Mouse (Mus musculus): Measurements from ENCODE around the gene Slc4a4. TPM values are rescaled to one million over a fixed set of nuclear protein-coding genes. Genes with fewer than 3 reads are reported as not detected.

The Slc4a4 gene
- polyA plus RNA-seq, 1 experiment from 2014 or later: 4.8 TPM

GRCm38 (mm10) chr5:89096371-89096770 lies 209.8 kb downstream of the Slc4a4 start:
- Histone ChIP-seq H3K9ac (replicated peaks; ENCODE audit: low read length) (no peak overlapping the region), H3K27ac (replicated peaks; ENCODE audit: low read depth, low read length) (no peak overlapping the region), H3K4me3 (replicated peaks; ENCODE audit: low read depth, low read length) (no peak overlapping the region), H3K36me3 (ENCODE audit: control insufficient read depth, insufficient read depth, low read length) (no peaks in the 10 kb centered on the region), H3K4me2 (ENCODE audit: low read length) (no peak overlapping the region), H3K9me3 (ENCODE audit: control insufficient read depth, low read length) (no peaks in the 10 kb centered on the region), H3K27me3 (ENCODE audit: control insufficient read depth, insufficient read depth, low read length) (no peaks in the 10 kb centered on the region), H3K4me1 (ENCODE audit: control insufficient read depth, insufficient read depth, low read length) (no peaks in the 10 kb centered on the region)
- no peak for DNase-seq
- no peak for ATAC-seq (ENCODE audit: low FRiP score, low TSS enrichment)

GRCm38 (mm10) chr5:89097291-89097690 lies 210.7 kb downstream of the Slc4a4 start:
- WGBS: 88% methylated on average over 3 of the region's 3 CpGs
- Histone ChIP-seq H3K9ac (replicated peaks; ENCODE audit: low read length) (no peak overlapping the region), H3K36me3 (ENCODE audit: control insufficient read depth, insufficient read depth, low read length) (no peaks in the 10 kb centered on the region), H3K27ac (replicated peaks; ENCODE audit: low read depth, low read length) (no peak overlapping the region), H3K4me1 (ENCODE audit: control insufficient read depth, insufficient read depth, low read length) (no peaks in the 10 kb centered on the region), H3K4me2 (ENCODE audit: low read length) (no peak overlapping the region), H3K9me3 (ENCODE audit: control insufficient read depth, low read length) (no peaks in the 10 kb centered on the region), H3K4me3 (replicated peaks; ENCODE audit: low read depth, low read length) (no peak overlapping the region), H3K27me3 (ENCODE audit: control insufficient read depth, insufficient read depth, low read length) (no peaks in the 10 kb centered on the region)
- ATAC-seq (ENCODE audit: low FRiP score, low TSS enrichment): no peak
- DNase-seq: no peak

DNA sequence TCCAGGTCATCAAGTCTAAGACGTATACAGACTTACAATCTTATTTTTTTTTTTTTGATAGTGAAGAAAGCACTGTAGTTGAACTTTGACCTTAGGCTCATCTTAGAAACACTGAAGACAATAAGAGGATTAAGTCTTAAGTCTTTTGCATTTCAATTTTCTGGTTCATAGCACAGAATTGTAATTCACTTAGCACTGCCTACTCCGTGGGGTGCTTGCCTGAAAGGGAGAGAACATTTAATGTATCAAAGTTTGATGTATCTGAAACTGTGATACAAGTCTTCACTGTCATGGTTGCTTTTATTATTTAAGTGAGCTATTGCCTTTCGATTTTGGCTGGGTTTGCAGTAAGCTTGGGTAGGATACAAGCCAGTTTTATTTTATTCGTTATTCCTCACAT lies 211.5 kb downstream of the Slc4a4 start:
- no peak overlapping the region for H3K4me2 ChIP-seq (ENCODE audit: low read length)
- no peak for DNase-seq
- H3K9ac ChIP-seq (replicated peaks; ENCODE audit: low read length): no peak overlapping the region
- H3K9me3 ChIP-seq (ENCODE audit: control insufficient read depth, low read length): no peaks in the 10 kb centered on the region
- H3K4me1 ChIP-seq (ENCODE audit: control insufficient read depth, insufficient read depth, low read length): no peaks in the 10 kb centered on the region
- no peak overlapping the region for H3K4me3 ChIP-seq (replicated peaks; ENCODE audit: low read depth, low read length)
- no peaks in the 10 kb centered on the region for H3K36me3 ChIP-seq (ENCODE audit: control insufficient read depth, insufficient read depth, low read length)
- H3K27me3 ChIP-seq (ENCODE audit: control insufficient read depth, insufficient read depth, low read length): no peaks in the 10 kb centered on the region
- no peak overlapping the region for H3K27ac ChIP-seq (replicated peaks; ENCODE audit: low read depth, low read length)
- ATAC-seq (ENCODE audit: low FRiP score, low TSS enrichment): no peak
- 30% methylated on average over 4 of the region's 4 CpGs for WGBS

- WGBS: 80% methylated on average over 3 of the region's 3 CpGs
- no peak for DNase-seq
- Histone ChIP-seq H3K4me1 (ENCODE audit: control insufficient read depth, insufficient read depth, low read length) (no peaks in the 10 kb centered on the region), H3K9ac (replicated peaks; ENCODE audit: low read length) (no peak overlapping the region), H3K4me2 (ENCODE audit: low read length) (no peak overlapping the region), H3K27me3 (ENCODE audit: control insufficient read depth, insufficient read depth, low read length) (no peaks in the 10 kb centered on the region), H3K27ac (replicated peaks; ENCODE audit: low read depth, low read length) (no peak overlapping the region), H3K9me3 (ENCODE audit: control insufficient read depth, low read length) (no peaks in the 10 kb centered on the region), H3K36me3 (ENCODE audit: control insufficient read depth, insufficient read depth, low read length) (no peaks in the 10 kb centered on the region), H3K4me3 (replicated peaks; ENCODE audit: low read depth, low read length) (no peak overlapping the region)
- ATAC-seq (ENCODE audit: low FRiP score, low TSS enrichment): no peak
These were observed 213.3 kb downstream of the Slc4a4 start for GRCm38 (mm10) chr5:89099886-89100285.

DNA sequence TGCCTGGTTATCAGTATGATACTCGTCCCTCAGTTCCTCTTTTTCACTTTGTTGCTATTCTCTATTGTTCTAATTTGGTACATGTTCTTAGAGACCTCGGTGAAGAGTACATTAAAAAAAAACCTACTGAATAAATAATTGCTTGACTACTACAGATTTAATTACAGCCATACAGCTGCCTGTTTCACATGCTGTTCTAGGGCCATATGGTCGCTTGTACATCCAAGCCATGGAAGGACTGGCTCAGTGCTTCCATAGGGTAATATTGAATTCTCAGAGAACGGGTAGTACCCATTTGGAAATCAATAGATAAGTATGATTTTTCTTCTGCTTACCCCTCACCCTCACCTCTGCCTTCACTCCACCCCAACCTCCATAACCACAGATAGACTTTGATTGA lies 215.9 kb downstream of the Slc4a4 start:
- no peaks in the 10 kb centered on the region for H3K9me3 ChIP-seq (ENCODE audit: control insufficient read depth, low read length)
- WGBS: 76% methylated on average over 4 of the region's 4 CpGs
- ATAC-seq (ENCODE audit: low FRiP score, low TSS enrichment): no peak
- no peak overlapping the region for H3K27ac ChIP-seq (replicated peaks; ENCODE audit: low read depth, low read length)
- no peak overlapping the region for H3K9ac ChIP-seq (replicated peaks; ENCODE audit: low read length)
- H3K4me1 ChIP-seq (ENCODE audit: control insufficient read depth, insufficient read depth, low read length): no peaks in the 10 kb centered on the region
- no peak overlapping the region for H3K4me3 ChIP-seq (replicated peaks; ENCODE audit: low read depth, low read length)
- DNase-seq: no peak
- H3K36me3 ChIP-seq (ENCODE audit: control insufficient read depth, insufficient read depth, low read length): no peaks in the 10 kb centered on the region
- no peaks in the 10 kb centered on the region for H3K27me3 ChIP-seq (ENCODE audit: control insufficient read depth, insufficient read depth, low read length)
- no peak overlapping the region for H3K4me2 ChIP-seq (ENCODE audit: low read length)

GRCm38 (mm10) chr5:89105346-89105745 lies 218.7 kb downstream of the Slc4a4 start:
- H3K9ac ChIP-seq (replicated peaks; ENCODE audit: low read length): no peak overlapping the region
- 63% methylated on average over 9 of the region's 9 CpGs for WGBS

GRCm38 (mm10) chr5:89106217-89106616 lies 219.6 kb downstream of the Slc4a4 start:
- no peaks in the 10 kb centered on the region for H3K36me3 ChIP-seq (ENCODE audit: control insufficient read depth, insufficient read depth, low read length)
- H3K27ac ChIP-seq (replicated peaks; ENCODE audit: low read depth, low read length): no peak overlapping the region
- ATAC-seq (ENCODE audit: low FRiP score, low TSS enrichment) (no peak), DNase-seq (no peak)
- H3K4me2 ChIP-seq (ENCODE audit: low read length): no peak overlapping the region
- H3K4me1 ChIP-seq (ENCODE audit: control insufficient read depth, insufficient read depth, low read length): no peaks in the 10 kb centered on the region
- H3K9ac ChIP-seq (replicated peaks; ENCODE audit: low read length): no peak overlapping the region
- no peaks in the 10 kb centered on the region for H3K27me3 ChIP-seq (ENCODE audit: control insufficient read depth, insufficient read depth, low read length)
- no peaks in the 10 kb centered on the region for H3K9me3 ChIP-seq (ENCODE audit: control insufficient read depth, low read length)
- H3K4me3 ChIP-seq (replicated peaks; ENCODE audit: low read depth, low read length): no peak overlapping the region

More at GRCm38 (mm10) chr5:89105346-89105745, 218.7 kb downstream of the Slc4a4 start:
- Histone ChIP-seq H3K36me3 (ENCODE audit: control insufficient read depth, insufficient read depth, low read length) (no peaks in the 10 kb centered on the region), H3K4me3 (replicated peaks; ENCODE audit: low read depth, low read length) (no peak overlapping the region), H3K27ac (replicated peaks; ENCODE audit: low read depth, low read length) (no peak overlapping the region), H3K9me3 (ENCODE audit: control insufficient read depth, low read length) (no peaks in the 10 kb centered on the region), H3K4me2 (ENCODE audit: low read length) (no peak overlapping the region), H3K4me1 (ENCODE audit: control insufficient read depth, insufficient read depth, low read length) (no peaks in the 10 kb centered on the region), H3K27me3 (ENCODE audit: control insufficient read depth, insufficient read depth, low read length) (no peaks in the 10 kb centered on the region)
- DNase-seq: no peak
- no peak for ATAC-seq (ENCODE audit: low FRiP score, low TSS enrichment)

GRCm38 (mm10) chr5:89108809-89109208 lies 222.2 kb downstream of the Slc4a4 start:
- WGBS: 71% methylated on average over 1 of the region's 1 CpGs
- H3K9ac ChIP-seq (replicated peaks; ENCODE audit: low read length): no peak overlapping the region
- no peaks in the 10 kb centered on the region for H3K27me3 ChIP-seq (ENCODE audit: control insufficient read depth, insufficient read depth, low read length)
- no peaks in the 10 kb centered on the region for H3K36me3 ChIP-seq (ENCODE audit: control insufficient read depth, insufficient read depth, low read length)
- ATAC-seq (ENCODE audit: low FRiP score, low TSS enrichment): no peak
- H3K4me1 ChIP-seq (ENCODE audit: control insufficient read depth, insufficient read depth, low read length): no peaks in the 10 kb centered on the region
- H3K27ac ChIP-seq (replicated peaks; ENCODE audit: low read depth, low read length): no peak overlapping the region
- no peak overlapping the region for H3K4me3 ChIP-seq (replicated peaks; ENCODE audit: low read depth, low read length)
- no peak for DNase-seq
- no peak overlapping the region for H3K4me2 ChIP-seq (ENCODE audit: low read length)
- no peaks in the 10 kb centered on the region for H3K9me3 ChIP-seq (ENCODE audit: control insufficient read depth, low read length)

GRCm38 (mm10) chr5:89109832-89110231 lies 223.2 kb downstream of the Slc4a4 start:
- ATAC-seq (ENCODE audit: low FRiP score, low TSS enrichment): no peak
- Histone ChIP-seq H3K4me2 (ENCODE audit: low read length) (no peak overlapping the region), H3K9me3 (ENCODE audit: control insufficient read depth, low read length) (no peaks in the 10 kb centered on the region), H3K4me3 (replicated peaks; ENCODE audit: low read depth, low read length) (no peak overlapping the region), H3K36me3 (ENCODE audit: control insufficient read depth, insufficient read depth, low read length) (no peaks in the 10 kb centered on the region), H3K27ac (replicated peaks; ENCODE audit: low read depth, low read length) (no peak overlapping the region), H3K9ac (replicated peaks; ENCODE audit: low read length) (no peak overlapping the region), H3K4me1 (ENCODE audit: control insufficient read depth, insufficient read depth, low read length) (no peaks in the 10 kb centered on the region), H3K27me3 (ENCODE audit: control insufficient read depth, insufficient read depth, low read length) (no peaks in the 10 kb centered on the region)
- WGBS: 89% methylated on average over 2 of the region's 2 CpGs
- DNase-seq: no peak
